Mouse (Mus musculus): ENCODE measurements at regions not wholly inside any gene's neighbourhood (a gene's known extent, or its start where the extent isn't known, plus 50 kb on each side); places are given as distances from the start of the nearest gene placed in this dataset.
"Not testable (repeated sequence)": the region's sequence is repeated elsewhere in the genome, so short reads cannot be mapped to it uniquely, and the experiment has no call there.

- peak; percentile 57 for DNase-seq (ENCODE audit: low spot score)
These were observed 55.6 kb downstream of the Mup20 start for GRCm38 (mm10) chr4:61998366-61998765.

DNA sequence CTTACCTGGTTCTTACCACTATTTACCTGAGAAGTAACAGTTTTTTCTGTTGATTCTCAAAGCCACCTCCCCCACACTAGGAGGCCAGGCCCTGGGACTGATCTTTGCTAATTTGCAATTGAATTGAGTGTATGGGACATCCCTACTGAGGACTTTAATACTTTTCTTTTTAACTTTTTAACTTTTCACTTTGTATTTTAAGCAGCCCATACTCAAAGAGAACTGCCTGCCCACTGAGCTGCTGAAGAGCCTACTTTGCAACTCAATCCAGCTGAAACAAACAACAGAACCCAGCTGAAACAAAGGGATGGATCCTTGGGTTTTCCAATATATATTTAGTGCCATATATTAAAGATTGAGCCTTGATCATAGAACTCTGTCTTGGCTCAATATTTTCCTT lies 64.0 kb downstream of the Mup20 start:
- DNase-seq (ENCODE audit: low spot score): not testable (repeated sequence)

DNA sequence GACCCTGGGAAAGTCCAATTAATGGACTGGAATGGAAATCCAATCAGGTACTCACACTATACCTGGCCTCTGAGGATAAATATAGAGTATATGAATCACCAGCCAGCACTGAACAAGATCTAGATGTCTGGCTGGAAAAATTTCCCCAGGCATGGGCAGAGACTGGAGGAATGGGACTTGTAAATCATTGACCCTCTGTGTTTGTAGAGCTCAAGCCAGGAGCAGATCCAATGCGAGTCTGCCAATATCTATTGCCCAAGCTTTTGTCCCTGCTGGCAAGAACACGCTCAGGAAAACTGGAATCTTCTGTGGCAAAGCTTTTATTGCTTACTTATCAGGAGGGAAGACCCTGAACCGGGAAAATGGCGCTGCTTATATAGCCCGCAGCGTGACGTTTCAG lies 77.8 kb downstream of the Mup20 start:
- no peak for DNase-seq (ENCODE audit: low spot score)

DNA sequence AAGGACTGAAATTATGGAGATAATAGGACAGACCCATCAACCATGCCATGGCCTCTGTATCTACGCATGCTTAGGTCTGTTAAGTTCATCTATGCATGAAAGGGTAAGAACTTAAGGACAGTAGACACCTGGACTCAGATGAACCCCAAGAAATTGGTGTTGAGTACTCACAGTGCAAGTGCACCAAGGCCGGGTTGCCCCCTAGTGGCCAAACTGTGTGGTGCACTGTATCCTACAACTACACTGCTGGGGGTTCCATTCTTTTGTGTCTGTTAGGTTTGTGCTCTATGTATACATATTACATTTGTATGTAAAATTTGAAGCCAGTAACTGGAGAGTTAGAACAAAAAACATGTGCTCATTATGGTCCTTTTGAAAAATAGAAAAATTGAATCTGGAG lies 80.7 kb downstream of the Mup20 start:
- DNase-seq (ENCODE audit: low spot score): peak; percentile 42

GRCm38 (mm10) chr4:61969691-61970090 lies 84.3 kb downstream of the Mup20 start:
- no peak for DNase-seq (ENCODE audit: low spot score)

- DNase-seq (ENCODE audit: low spot score): not testable (repeated sequence)
These were observed 86.3 kb downstream of the Mup20 start for GRCm38 (mm10) chr4:61967674-61968073.

DNA sequence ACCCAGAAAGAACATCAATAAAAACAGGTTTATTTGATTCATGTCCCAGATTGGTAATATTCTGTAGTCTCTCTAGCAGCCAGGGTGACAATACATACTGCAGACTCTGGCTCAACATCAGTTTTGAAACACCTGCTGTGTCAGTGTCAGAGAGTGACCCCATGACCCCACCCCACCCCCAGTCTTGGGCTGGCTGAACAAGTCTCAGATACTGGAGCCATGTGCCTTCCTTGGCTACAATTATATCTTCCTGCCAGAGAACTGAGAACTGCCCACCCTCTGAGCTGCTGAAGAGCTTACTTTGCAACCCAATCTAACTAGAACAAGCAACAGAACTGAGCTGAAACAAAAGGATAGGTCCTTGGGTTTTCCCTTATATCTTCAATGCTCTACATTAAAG lies 91.6 kb downstream of the Mup20 start:
- DNase-seq (ENCODE audit: low spot score): no peak
